Mouse (Mus musculus) limb, embryonic 14.5 days (tissue): ENCODE results near the gene Ebf4. TPM values are rescaled to one million over a fixed set of nuclear protein-coding genes. Genes with fewer than 3 reads are reported as not detected.
A peak's percentile ranks its signal among the peaks of the same experiment; 100 is the strongest.

Experiments
- ATAC-seq: fragments of 200-750 bp; cut with Nextera tagmentation; 2 replicates; pipeline ENCODE4 v1.8.0; 2017; ENCODE audit warnings: low read depth, moderate number of reproducible peaks, moderate TSS enrichment; ENCODE audit not compliant: low FRiP score
- DNase-seq: peaks from one replicate; pipeline ENCODE4 v3.0.0-alpha.2; 2015; ENCODE audit warnings: low spot score
- H3K27ac ChIP-seq: fragments of 300-500 bp; sonication (generic); replicated peaks from 2 replicates; pipeline ENCODE4 v1.5.1; 2014; ENCODE audit warnings: low read depth, mild to moderate bottlenecking, low read length, moderate library complexity, mixed read lengths
- H3K27me3 ChIP-seq: fragments of 300-500 bp; sonication (generic); 2 replicates; pipeline ENCODE4 v1.6.1; 2014; ENCODE audit warnings: low read length, mixed read lengths; ENCODE audit not compliant: control insufficient read depth, insufficient read depth
- H3K36me3 ChIP-seq: fragments of 300-500 bp; sonication (generic); 2 replicates; pipeline ENCODE4 v1.6.1; 2014; ENCODE audit warnings: mild to moderate bottlenecking, low read length, moderate library complexity, mixed read lengths; ENCODE audit not compliant: control insufficient read depth, insufficient read depth
- H3K4me1 ChIP-seq: fragments of 300-500 bp; sonication (generic); 2 replicates; pipeline ENCODE4 v1.6.1; 2014; ENCODE audit warnings: antibody characterized with exemption, low read length, mixed read lengths; ENCODE audit not compliant: control insufficient read depth, insufficient read depth
- H3K4me2 ChIP-seq: fragments of 300-500 bp; sonication (generic); replicated peaks from 2 replicates; pipeline ENCODE4 v1.6.1; 2014; ENCODE audit warnings: low read depth, mild to moderate bottlenecking, low read length, moderate library complexity; ENCODE audit not compliant: severe bottlenecking
- H3K4me3 ChIP-seq: fragments of 300-500 bp; sonication (generic); replicated peaks from 2 replicates; pipeline ENCODE4 v1.5.1; 2014; ENCODE audit warnings: low read length
- H3K9ac ChIP-seq: fragments of 300-500 bp; sonication (generic); 2 replicates; pipeline ENCODE4 v1.6.1; 2014; ENCODE audit warnings: mild to moderate bottlenecking, low read depth, low read length, moderate library complexity; ENCODE audit not compliant: severe bottlenecking
- H3K9me3 ChIP-seq: fragments of 300-500 bp; sonication (generic); 2 replicates; pipeline ENCODE4 v1.6.1; 2016; ENCODE audit warnings: low read length; ENCODE audit not compliant: control insufficient read depth
- POLR2A ChIP-seq: fragments of 200-500 bp; IDR thresholded peaks from 2 replicates; pipeline ENCODE4 v1.8.0; 2012; ENCODE audit warnings: inconsistent platforms, mild to moderate bottlenecking, moderate library complexity, borderline replicate concordance; ENCODE audit not compliant: insufficient read depth, insufficient read length; ENCODE audit errors: extremely low read depth
- WGBS: fragments of 180-500 bp; shearing (Covaris S2); extraction: QIAGEN DNeasy Blood & Tissue Kit; methylation state at CpG from one replicate; pipeline ENCODE4 v1.1.7; 2014; 5-methylcytosine and 5-hydroxymethylcytosine counted together
- polyA plus RNA-seq, 2 experiments: library from polyadenylated mRNA; depleted of rRNA in 1 of 2; stranded (reverse) in 1 of 2; unstranded in 1 of 2; fragments of >200 nt; fragmentation: Nextera tagmentation in 1 of 2; extraction: Ambion mirVana in 1 of 2; gene quantifications; 2 replicates each; pipeline versions ENCODE4 v1.2.1 to v1.2.3; 2012 to 2014

Ebf4 gene
- polyA plus RNA-seq, 2 experiments = 5.7 to 27.4 TPM

- WGBS = 73% methylated on average over 4 of the region's 4 CpGs
- no peaks in the 10 kb centered on the region for H3K27me3 ChIP-seq
- DNase-seq (no peak), ATAC-seq (no peak)
- H3K36me3 ChIP-seq = no peaks in the 10 kb centered on the region
- no peak overlapping the region for H3K4me2 ChIP-seq
- H3K9ac ChIP-seq = no peak overlapping the region
- H3K4me1 ChIP-seq = peaks cover 12% of the 10 kb centered on the region; the same call in 1 of the 2 replicates
- TF ChIP-seq POLR2A = no peak
- no peak overlapping the region for H3K4me3 ChIP-seq
- no peaks in the 10 kb centered on the region for H3K9me3 ChIP-seq
- H3K27ac ChIP-seq = no peak overlapping the region
Observed at GRCm38 (mm10) chr2:130289086-130289485, 5.9 kb upstream of the Ebf4 start.

GRCm38 (mm10) chr2:130291434-130291833 is 3.5 kb upstream of the Ebf4 start:
- ATAC-seq (peak; percentile 38; the same call in 1 of the 2 replicates), DNase-seq (peak; percentile 86)
- 14% methylated on average over 8 of the region's 8 CpGs for WGBS
- H3K9me3 ChIP-seq = no peaks in the 10 kb centered on the region
- no peak overlapping the region for H3K4me2 ChIP-seq
- no peak for TF ChIP-seq POLR2A
- H3K9ac ChIP-seq = no peak overlapping the region
- no peaks in the 10 kb centered on the region for H3K36me3 ChIP-seq
- peaks cover 6% of the 10 kb centered on the region; the same call in 1 of the 2 replicates for H3K27me3 ChIP-seq
- H3K4me1 ChIP-seq = peaks cover 11% of the 10 kb centered on the region
- H3K27ac ChIP-seq = no peak overlapping the region
- H3K4me3 ChIP-seq = no peak overlapping the region

GRCm38 (mm10) chr2:130293009-130293408 is 2.0 kb upstream of the Ebf4 start:
- ATAC-seq (no peak), DNase-seq (no peak)
- WGBS = 35% methylated on average over 3 of the region's 3 CpGs
- peaks cover 11% of the 10 kb centered on the region; the same call in 1 of the 2 replicates for H3K27me3 ChIP-seq
- no peak overlapping the region for H3K27ac ChIP-seq
- H3K4me2 ChIP-seq = no peak overlapping the region
- no peak for TF ChIP-seq POLR2A
- H3K9me3 ChIP-seq = no peaks in the 10 kb centered on the region
- no peak overlapping the region for H3K4me3 ChIP-seq
- H3K4me1 ChIP-seq = peaks cover 17% of the 10 kb centered on the region
- no peak overlapping the region for H3K9ac ChIP-seq
- H3K36me3 ChIP-seq = 0 out of 2 replicates have a peak, but pooled peaks cover 2% of the 10 kb centered on the region

GRCm38 (mm10) chr2:130293486-130293885 is 1.5 kb upstream of the Ebf4 start:
- no peak for DNase-seq
- H3K4me1 ChIP-seq = peaks cover 17% of the 10 kb centered on the region
- WGBS = 8% methylated on average over 4 of the region's 4 CpGs
- H3K9me3 ChIP-seq = no peaks in the 10 kb centered on the region
- H3K9ac ChIP-seq = no peak overlapping the region
- no peak for ATAC-seq
- no peak overlapping the region for H3K4me3 ChIP-seq
- no peak overlapping the region for H3K4me2 ChIP-seq
- no peak for TF ChIP-seq POLR2A
- H3K27ac ChIP-seq = no peak overlapping the region
- H3K27me3 ChIP-seq = peaks cover 11% of the 10 kb centered on the region; the same call in 1 of the 2 replicates
- 0 out of 2 replicates have a peak, but pooled peaks cover 5% of the 10 kb centered on the region for H3K36me3 ChIP-seq

GRCm38 (mm10) chr2:130294218-130294935 is 592 bp upstream of the Ebf4 start:
- peak overlapping the region; percentile 81 for H3K4me2 ChIP-seq
- no peak for TF ChIP-seq POLR2A
- H3K4me1 ChIP-seq = peaks cover 17% of the 10 kb centered on the region
- ATAC-seq (no peak), DNase-seq (no peak)
- H3K27ac ChIP-seq = no peak overlapping the region; the same call in 1 of the 2 replicates
- peak overlapping the region; percentile 84 for H3K9ac ChIP-seq
- H3K4me3 ChIP-seq = peak overlapping the region; percentile 69
- 10% methylated on average over 20 of the region's 20 CpGs for WGBS
- H3K9me3 ChIP-seq = no peaks in the 10 kb centered on the region
- H3K27me3 ChIP-seq = peaks cover 11% of the 10 kb centered on the region; the same call in 1 of the 2 replicates
- peaks cover 5% of the 10 kb centered on the region; the same call in 1 of the 2 replicates for H3K36me3 ChIP-seq
